Mouse (Mus musculus) adrenal gland, adult (tissue): ENCODE data around the gene Ralgapa2.
A peak's percentile ranks its signal among the peaks of the same experiment; 100 is the strongest.

Experiments used
- DNase-seq, 2 experiments: peaks; one replicate each; pipeline ENCODE4 v3.0.0; 2022 to 2023; ENCODE audit warnings: low spot score in 1 of 2; ENCODE audit not compliant: inconsistent age in 2 of 2

The Ralgapa2 gene

DNA sequence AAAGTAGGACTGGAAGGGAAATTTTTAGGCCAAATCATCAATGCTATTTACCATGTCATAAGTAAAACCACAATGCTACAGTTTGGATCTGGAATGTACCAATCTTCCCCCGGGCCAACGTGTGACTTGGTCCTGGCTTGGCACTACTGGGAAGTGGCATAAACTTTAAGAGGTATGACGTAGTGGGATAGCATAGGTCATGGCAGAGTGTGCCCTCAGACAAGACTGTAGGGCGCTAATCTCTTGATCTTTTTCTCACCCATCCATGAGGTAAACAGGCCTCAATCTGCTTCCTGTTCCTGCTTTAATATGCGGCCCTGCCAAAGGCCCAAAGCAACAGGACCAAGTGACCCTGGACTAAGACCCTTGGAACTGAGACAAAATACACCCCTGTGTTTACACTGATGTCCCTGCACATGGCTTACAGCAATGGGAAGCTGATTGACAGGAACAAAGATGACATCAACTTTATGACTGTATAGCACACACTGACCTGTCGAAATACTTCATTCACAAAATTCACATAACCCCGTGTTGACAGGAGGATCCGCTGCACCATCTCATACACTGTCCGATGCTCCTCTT is 68.8 kb downstream of the Ralgapa2 start:
- no peak for DNase-seq

DNA sequence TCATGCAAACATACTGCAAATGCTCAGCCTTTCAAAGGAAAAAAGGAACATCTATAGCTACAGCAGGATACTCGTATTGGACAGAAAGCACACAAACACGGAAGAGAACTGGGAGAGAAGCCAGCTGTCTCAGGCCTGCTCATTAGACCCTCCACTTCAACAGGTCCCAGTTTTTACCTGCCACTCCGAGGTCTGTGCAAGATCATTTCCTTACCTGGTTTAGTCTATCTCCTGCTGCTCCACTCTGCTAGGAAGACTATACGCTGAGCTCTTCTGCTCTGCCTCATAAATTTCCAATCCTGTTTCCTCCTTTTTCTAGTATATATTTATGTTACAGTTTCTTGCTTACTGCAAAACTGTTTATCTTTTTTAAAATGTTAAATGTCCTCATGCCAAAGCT is 70.4 kb downstream of the Ralgapa2 start:
- no peak for DNase-seq

DNA sequence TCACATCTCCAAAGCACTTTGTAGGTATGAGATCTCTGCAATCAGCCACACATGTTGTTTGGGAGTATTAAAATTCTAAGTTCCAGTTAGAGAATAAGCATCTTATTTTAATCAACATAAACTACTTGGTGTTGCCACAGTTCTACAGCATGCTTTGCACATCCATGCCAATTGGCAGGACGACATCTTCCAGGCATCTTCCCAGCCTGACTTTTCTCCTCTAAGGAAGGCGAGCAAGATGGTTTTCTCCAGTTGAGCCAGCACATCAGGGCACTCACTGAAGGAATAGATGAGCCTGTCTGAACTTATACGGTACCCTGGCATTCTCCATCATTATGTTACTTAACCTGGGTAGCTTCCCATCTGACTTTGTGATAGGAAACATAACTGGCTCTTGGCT is 83.4 kb downstream of the Ralgapa2 start:
- no peak for DNase-seq

DNA sequence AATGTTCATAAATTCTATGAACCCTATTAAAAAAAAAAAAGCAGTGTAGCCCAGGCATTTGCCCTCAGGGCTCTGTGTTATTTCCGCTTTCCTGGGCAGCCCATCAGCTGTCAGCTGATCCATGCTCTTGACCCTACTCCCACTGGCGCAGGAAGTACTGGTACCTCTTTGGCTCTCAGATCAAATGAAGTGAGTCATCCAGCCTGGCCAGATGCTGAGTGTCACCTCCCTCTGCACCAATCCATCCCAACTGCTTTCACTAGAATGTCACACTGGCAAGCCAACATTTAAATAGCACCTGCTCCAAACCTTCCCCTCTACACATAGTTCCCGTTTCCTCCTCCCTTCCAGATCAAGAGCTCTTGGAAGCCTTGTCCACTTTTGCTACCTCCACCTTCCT is 84.8 kb downstream of the Ralgapa2 start:
- peak; percentile 30 to 66 for DNase-seq

DNA sequence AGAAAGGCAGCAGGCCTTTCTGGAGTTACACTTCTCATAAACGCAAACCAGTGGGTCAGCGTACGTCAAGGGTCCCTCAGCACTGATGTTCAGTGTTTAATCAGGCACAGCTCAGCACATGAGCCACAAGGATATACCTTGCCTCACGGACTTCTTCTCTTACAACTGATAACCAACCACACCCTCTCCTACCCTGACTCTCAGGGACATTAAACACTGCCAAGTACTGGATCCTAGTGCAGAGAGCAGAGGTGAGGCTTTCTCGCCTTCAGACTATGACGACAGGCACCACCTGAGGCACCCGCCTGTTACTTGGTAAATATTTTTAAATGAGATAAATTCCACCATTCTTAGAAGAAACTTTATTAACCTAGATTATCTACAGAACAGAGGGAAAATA is 85.8 kb downstream of the Ralgapa2 start:
- peak in 1 of 2 experiments; percentile 18 for DNase-seq

DNA sequence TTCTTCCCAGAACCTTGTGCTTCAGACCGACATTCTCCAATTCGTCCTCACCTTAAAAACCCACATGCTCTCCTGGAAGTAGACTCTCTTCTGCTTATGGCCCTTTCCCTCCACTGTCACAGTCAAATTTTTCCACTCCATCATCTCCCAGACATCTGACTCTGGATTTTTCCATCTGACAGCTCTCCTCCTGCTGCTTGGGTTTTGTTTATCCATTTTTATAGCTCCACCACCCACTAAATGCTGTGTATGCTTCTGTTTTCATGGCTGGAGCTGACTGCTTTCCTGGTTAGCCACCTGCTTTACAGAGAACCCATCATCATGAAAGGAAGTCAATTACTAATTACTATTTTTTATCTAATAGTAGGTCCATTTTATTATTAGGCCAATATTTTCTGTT is 86.9 kb downstream of the Ralgapa2 start:
- DNase-seq: peak in 1 of 2 experiments; percentile 16

DNA sequence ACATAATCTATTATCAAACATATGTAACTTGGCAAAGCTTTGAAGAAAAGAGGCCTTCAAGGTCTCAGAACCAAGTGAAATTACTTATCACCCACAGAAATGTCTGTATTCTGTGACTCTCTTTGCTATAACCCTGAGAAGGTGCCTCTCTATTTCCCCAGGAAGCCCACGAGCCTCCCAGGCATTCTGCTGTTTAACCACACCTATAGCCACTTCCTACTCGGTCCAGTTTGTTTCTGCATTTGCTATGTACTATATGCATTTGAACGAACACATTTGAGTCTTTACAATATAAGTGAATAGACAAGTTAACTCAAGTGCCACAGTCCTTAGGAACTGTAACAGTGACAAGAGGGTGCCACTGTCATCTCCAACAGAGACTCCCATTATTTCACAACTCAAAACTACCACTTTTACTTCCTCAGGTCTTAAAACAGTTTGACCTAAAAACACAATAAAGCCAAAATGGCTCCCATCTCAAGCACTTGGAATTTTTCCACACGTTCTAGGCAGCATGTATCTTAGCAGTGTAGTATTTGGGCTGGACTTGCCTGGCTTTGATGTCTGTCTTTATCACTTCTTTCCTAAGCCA is 88.3 kb downstream of the Ralgapa2 start:
- DNase-seq: peak in 1 of 2 experiments; percentile 18

DNA sequence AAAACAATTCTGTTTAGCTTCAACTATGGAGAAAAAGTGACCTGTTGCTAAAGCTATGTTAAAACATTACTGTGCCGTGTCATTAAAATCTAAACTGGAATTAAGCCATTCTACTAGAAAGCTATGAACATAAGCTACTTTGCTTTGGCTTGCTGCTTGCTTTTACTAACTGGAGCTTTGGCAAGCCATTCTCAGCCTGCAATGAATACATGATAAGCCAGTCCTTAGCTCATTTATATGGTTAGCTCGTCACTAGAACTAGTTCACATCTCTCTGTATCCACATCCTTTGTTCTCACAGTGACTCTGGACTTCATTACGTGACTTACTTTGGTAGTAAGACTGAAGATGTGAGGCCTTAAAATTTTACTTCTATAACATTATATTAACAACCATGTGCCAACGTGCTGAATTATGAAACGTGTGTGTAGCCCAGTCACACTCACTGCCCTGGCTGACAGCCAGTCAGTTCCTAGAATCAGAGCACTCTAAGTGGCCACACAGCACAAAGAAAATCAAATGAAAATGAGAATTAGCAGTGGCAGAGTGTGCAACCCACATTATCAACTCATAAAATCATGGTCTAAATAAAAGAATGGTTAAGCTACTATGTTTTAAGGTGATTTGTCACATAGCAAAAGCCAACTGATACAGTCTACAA is 89.0 kb downstream of the Ralgapa2 start:
- DNase-seq: peak in 1 of 2 experiments; percentile 77

DNA sequence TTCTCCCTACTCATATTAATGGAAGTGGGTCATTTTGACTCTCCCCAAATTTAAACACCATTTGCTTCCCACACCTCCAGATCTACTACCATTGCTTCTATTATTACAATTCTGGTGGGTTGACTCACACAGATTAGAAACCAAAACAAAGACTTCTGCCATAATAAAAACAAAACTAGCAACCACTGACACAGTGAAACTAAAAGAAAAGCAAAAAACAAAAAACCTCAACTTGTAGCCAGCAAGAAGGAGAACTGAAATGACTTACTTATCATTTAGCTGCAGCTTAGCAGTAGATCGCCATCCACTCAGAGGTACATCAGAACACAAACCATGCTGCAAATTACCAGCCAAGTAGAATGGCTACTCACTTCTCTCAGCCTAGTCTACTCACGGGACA is 95.9 kb downstream of the Ralgapa2 start:
- DNase-seq: no peak

DNA sequence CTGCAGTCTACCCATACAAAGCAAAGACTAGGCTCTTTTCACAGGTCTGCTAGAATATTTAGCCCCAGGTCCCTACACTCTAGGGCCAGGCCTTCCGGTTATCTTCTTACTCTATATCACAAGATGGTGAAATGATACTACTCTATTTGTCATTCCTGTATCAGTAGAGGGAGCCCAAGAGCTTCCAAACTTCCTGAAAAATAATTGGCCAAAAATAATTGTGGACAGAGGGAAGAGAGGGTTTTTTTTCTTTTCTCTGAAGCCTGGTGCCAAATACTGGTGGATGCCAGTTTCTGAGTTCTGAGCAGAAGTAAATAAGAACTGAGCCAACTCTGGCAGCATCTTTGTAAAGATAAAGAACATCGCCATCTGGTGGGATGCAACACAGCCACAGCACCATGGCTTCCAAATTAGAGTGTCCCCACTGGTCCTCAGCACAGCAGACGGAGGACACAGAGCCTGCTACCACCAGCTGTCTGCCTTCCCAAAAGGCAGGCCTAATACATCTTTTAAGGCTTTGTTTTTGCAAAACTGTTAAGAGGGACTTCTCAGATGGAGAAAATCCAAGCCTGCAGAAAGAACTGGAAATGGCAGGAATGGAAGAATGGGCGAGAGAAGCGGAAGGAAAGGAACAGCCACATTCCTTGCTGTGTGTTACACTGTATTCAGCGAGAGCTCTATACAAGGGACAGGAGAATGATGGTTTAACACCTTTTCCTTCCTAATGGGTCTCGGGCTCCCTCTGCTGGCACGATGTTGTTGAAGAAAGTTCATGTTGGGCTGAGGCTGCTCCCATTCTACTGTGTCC is 97.5 kb downstream of the Ralgapa2 start:
- DNase-seq: peak; percentile 61 to 86

DNA sequence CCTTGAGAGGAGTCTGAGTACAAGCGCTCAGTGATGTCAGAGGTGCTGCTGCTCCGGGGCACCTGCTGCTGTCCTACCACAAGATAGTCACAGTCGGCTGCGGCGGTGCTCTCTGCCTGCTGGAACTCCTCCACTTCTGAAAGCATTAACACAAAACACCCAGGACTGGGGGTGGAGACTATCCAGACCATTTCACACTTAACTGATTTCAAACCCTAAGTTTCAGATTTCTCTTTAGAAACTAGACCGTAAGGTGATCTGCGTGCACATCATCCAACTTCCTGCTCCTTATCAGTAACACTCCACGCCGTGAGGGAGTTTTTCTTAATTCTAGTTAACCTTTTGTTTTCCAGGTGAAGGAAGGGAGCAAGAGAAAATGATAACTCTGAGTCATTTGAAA is 99.4 kb downstream of the Ralgapa2 start:
- DNase-seq: no peak

DNA sequence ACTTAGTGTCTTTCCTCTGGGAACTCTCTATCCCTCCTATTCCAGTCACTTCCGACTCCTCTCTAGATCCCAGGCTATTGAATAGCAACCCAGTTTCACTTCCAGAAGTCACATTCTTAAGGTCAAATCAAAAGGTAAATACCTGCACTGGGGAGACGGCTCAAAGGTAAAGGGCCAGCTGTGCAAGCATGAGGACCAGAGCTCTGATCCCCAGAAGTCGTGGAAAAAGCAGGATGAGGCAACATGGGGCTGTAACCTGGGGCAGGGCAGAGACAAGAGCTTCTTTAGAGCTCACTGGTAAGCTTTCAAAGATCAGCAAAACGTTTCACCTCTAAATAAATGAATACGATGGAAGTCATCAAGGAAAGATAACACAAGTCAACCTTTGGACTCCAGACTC is 100.2 kb downstream of the Ralgapa2 start:
- no peak for DNase-seq

DNA sequence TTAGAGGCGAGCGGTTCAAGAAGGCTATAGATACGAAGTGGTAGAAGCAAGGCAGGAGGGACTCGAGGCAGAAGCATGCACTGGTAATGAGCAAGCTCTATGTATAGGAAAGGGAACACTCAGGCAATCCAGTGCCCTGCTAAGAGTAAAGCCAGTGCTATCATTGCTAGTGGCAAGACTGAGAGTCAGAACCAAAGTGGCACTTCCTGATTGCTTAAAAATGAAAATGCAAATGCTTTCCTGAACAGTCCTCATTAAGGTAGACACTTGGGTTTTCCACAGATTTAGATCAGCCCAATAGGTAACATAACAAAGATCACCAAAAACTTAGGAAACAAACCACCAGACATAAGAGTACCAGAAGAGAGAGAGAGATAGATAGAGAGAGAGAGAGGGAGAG is 105.1 kb downstream of the Ralgapa2 start:
- DNase-seq: no peak

DNA sequence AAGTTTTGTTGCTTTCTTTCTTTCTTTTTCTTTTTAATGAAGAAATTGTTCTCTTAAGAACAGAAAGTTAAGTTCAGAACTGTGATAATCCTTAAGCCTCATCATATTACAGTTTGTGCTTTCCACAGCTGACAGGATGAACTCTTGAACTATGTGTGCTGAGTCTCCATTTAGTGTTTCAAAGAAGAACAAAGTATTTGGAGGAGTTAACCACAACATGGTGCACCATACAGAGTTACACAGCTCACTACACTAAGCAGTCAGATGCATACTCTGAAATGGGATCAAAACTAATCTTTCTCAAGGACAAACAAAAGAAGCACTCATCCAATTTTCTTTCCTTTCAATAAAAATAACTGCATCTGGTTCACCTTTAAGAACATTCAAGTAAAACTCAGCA is 110.6 kb downstream of the Ralgapa2 start:
- DNase-seq: no peak

DNA sequence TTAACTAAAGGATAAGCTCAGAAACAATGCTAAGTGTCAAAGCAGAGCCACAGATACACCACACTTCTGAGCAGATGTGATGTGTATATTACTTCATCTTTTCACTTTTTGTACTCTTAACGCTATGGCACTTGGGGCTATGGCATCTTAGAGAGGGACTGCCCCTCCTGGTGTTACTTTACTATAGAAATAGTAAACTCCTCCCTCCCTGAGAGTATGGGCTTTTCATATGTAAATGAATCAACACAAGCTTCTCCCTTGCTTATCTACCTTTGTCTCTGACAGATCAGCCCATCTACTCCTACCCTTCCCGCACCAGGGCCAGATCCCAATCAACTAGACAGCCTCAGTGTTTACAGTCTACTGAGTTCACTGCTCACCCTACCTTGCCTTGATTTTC is 111.4 kb downstream of the Ralgapa2 start:
- no peak for DNase-seq

DNA sequence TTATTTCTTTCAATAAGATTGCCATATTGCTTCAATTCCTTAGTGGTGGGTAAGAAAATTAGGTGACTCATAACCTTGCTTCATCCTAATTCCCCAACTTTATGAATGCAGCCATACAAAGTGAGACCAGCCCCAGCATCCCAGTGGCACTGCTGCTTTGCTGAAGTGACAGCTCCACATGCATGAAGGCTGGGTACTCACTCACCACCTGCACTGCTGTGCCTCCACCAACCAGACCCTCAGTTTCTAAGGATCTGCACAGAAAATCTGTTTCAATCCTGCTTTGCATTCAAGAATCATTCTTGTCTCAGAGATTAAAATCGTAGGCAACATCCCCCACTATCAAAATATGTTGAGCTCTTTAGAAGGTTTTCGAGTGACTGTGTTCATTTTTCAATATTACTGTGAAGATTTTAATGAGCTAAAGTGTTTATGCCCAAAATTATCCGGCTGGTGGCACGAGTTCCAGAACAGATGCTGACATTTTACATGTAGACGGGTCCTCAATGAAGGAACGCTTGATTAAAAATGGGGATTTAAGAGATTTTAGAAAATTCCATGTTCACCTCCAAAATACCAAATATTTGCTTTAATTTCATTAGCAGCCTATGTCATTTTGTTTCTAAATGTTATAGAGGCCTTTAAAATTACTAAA is 113.8 kb downstream of the Ralgapa2 start:
- DNase-seq: no peak

DNA sequence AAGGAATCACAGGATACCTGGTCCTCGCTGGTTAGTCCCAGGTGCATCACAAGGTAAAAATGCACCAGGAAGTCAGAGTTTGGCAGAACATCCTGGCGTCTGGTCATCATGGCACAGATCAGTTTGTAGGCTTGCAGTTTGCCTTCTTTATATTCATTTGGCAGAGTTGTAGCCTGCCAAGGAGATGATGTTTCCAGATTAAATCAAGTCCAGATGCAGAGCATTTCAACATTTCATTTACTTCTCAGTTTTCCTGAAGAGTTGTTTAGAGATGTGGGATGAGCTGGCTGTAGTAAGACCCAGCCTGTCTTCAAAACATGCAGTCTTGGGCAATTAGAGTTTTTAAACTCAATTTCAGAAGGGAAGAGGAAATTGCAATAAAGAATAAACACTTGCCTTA is 124.9 kb downstream of the Ralgapa2 start:
- no peak for DNase-seq

DNA sequence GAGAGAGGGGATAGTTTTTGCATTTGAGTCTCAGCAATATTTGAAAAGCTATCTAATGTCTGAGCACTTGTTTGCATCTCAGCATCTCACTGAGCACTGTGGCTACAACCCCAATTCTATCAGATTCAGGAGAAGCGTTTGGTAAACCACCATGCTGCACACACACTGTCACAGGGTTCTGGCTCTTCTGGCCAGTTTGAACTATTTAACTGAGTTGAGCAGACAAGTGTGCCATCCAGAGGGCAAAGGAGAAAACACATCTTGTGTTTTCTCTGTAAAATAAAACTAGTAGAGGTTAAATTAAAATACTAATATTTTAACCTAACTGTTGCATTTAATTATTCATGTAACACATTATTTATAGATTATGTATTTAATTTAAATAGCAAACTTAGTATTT is 127.6 kb downstream of the Ralgapa2 start:
- no peak for DNase-seq

DNA sequence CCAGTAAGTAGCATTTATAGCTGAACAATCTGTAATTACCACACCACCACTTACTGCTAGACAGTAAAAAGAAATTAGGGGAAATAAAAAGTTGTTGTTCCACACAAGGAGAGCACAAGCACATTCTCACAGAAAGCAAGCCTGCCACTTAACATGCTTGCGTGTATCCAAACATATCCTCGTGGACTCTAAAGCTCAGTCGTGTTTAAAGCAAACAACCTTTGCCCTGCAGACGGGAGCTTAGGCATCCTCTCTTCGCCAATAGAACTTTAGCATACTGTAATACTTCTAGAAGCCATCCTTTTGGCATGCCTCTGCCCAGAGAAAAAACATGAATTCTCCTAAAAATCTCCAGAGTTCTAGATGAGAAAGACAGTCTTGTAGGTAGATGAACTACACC is 135.9 kb downstream of the Ralgapa2 start:
- no peak for DNase-seq

DNA sequence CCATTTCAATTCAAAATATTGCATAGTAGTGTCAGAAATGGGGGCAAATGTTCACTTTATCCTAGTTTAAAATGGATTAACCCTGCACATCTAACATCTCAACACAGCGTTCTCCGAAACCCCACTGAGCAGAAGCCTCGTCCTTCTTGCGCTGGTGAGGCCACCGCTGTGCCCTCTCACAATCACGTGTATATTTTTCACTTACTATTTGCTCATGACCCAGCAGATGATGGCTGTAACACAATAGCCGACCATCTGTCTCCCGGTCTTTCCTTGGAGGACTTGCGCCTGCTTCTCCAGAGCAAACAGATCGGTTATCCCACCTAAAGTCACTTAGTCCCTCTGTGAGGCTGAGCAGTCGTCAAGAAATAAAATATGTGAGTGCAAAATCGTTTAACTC is 146.0 kb downstream of the Ralgapa2 start:
- no peak for DNase-seq

DNA sequence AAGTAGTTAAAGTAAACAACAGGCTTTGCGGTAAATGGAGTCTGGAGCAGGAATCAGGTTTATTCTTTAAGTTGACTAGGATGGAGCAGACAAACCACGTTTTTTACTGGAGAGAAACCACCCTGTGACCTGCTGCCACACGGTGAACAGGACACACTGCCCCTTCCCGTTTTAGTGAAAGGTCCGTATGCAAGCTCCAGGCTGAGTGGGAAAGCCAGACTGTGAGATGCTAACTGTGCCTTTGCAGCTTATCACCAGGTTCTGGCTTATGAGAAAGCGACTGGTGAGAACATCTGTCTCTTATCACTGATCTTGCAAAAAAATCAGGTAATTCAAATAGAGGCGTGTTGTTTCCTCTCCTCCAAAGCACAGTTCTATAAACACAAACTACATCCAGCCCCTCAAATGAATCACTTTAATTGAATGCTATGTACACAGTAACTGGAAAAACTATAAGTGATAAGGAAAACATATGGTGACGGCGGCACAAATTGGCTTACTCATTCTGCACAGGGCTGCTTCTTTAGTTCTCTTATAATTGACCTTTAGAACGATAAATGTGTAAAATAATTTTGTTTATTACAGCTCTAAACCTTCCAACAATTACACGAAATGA is 146.7 kb downstream of the Ralgapa2 start:
- no peak for DNase-seq
